Mouse (Mus musculus) frontal cortex, adult 2 months (tissue): ENCODE results near the gene Cox7a2l. TPM values are rescaled to one million over a fixed set of nuclear protein-coding genes. Genes with fewer than 3 reads are reported as not detected.

ENCODE experiments used
- DNase-seq, 2 experiments: peaks; one replicate each; pipeline ENCODE4 v3.0.0; 2022; ENCODE audit warnings: low spot score in 1 of 2; ENCODE audit errors: extremely low spot score in 1 of 2
- polyA plus RNA-seq: library from polyadenylated mRNA; depleted of rRNA; stranded (reverse); fragments of >200 nt; gene quantifications from 2 replicates; pipeline ENCODE4 v1.2.3, GENCODE M21; 2012

The Cox7a2l gene
- polyA plus RNA-seq, 1 experiment, result 285 TPM

GRCm38 (mm10) chr17:83526624-83527532 is 9.7 kb upstream of the Cox7a2l start:
- DNase-seq, result no peak

DNA sequence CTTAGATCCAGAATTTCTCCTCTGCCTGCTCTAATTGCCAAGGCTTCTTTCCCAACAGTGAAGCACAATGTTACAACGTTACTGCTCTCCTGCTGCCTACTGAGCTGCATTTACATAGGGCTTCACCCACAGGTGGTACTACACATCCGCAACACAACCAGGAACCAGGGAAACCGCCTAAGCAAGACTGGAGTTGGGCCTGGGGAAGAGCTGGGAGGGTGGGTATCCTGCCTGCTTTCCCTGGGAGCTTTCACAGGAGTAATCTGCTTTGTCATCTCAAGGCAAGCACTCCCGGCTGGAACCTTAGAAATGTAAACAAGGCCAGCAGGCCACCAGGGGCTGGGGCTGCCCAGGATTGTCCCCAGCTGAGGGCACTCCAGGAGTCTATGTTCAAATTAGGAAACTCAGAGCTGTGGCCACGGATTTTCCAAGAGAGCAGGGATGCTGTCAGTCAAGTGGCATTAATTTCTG is 9.0 kb upstream of the Cox7a2l start:
- DNase-seq, result no peak

DNA sequence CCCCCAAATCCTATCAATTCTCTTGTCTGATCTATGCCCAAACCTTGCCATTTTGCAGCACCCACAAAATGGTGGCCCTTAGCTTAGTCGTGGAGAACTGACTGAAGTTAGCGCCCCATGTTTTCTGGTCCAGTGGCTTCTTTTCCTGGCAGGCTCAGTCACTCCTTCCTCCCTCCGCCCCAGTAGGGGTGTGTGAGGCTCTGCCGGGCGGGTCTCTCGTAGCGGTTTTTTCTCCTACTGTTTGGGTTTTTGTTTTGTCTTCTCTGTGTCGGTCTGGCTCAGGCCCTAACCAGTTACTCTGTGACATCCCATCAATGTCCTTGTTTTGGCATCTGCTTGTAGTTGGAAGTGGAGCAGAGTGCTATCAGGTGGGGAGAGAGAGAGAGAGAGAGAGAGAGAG is 8.5 kb upstream of the Cox7a2l start:
- DNase-seq, result no peak

DNA sequence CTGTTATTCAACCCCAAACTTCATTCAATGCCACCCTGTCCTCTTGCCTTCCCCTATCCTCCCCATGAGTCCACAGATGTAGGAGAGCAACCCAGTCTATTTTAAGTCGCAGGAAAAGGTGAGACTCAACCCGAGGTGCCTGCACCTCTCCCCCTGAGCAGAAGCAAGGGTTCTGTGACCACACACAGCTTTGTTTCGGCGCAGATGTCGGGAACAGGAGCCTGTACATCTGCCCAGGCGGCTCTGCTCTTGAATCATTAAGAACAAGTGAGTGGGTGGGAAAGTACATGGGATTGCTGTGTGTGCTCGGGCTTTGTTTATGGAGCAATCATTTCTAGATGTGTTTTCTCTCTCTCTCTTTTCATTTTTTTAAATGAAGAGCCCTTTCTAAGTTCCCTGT is 7.6 kb upstream of the Cox7a2l start:
- DNase-seq, result no peak

DNA sequence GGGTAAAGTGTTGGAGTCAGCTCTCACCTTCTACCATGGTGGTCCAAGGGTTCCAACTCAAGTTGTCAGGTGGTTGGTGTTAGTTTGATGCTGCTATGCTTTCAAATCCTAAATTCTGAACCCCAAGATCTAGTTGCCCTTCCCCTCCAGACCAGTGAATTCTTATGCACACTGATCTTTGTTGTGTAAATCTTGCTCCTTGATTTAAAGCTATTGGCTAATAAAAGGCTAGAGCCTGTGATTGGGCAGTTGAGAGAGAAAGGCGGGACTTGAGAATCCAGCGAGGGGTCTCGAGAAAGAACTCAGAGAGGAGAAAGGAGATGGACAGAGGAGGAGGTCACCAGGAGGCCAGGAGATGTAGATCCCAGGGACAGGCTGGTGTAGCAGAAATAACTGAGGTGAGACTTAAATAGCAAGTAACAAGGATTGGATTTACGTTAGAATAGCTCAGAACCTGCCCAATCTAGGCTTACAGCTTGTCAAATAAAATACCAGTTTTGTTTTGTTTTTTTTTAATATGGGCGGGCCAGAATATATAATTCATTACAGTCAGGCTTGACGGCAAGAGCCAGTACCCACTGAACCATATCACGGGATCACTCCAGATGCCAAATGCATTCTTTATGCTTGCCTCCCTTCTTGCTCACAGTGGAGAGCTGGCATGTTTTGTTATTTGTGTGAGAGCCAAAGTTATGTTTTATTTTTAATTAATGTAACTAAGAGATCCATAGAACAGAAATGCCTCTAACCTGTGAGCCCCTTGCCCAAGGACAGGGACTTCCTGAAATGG is 5.7 kb upstream of the Cox7a2l start:
- DNase-seq, result no peak

- no peak for DNase-seq
Observed at GRCm38 (mm10) chr17:83521881-83522280, 4.8 kb upstream of the Cox7a2l start.

DNA sequence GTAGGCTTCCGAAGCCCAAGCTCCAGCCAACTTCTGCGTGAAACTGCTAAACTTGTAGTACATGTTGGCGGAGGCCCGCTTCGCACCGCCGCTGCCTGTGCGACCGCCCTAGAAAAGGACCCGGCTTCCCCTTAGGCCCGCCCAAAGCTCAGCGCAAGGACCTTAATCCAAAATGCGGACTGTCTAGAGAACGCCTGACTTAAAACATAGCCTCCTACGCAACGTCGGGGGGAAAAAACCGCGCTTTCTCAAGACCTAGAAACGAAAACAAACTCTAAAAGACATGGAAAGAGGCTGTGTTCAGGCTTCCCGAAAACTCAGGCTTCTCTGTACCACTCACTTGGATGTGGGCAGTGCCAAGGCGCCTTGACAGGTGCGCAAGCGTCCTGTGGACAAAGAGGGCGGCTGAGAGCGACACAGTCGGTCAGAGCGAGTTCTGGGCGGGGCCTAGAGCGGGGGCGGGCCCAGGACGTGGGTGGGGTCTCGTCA is 2.9 kb downstream of the Cox7a2l start:
- peak; percentile 83 to 91 for DNase-seq

DNA sequence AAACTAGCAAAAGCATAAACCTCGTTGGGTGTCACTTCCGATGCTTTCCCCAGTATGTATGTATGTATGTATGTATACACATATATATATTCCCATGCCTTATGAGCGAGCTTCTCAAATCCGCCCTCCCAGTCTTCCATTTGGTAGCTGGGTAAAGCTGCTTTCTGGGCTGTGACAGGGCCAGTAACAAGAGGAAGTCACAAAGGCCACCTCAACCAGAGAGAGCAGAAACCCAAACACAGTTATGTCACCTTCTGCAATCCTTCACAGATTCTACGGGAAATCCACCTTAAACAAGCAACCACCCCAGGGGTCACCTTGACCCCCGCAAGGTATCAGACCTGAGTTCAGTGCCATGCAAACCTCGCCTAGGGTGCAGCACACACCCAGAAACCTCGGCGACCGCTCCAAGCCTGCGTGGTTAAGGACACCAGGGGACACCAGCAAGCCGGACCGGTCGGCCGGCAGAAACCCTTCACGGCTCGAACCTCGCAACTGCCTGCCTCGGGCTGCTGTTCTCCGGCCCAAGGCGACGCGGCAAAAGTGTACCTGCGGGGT is 3.4 kb downstream of the Cox7a2l start:
- no peak for DNase-seq

DNA sequence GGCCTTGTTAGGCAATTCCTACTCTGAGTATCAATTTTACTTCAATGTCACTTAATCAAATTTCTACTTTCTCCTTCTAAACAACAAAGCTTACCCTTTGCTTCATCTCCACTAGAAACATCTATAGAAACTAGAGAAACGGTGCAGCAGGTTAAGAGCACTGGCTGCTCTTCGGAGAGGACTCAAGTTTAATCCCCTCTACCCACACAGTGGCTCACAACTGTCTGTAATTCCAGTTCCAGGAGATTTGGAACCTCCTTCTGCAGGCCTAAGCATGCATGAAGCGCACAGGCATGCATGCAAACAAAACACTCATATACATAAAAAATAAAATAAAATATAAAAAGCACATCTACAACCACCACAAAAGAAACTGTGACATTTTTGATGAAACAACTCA is 5.0 kb downstream of the Cox7a2l start:
- no peak for DNase-seq

DNA sequence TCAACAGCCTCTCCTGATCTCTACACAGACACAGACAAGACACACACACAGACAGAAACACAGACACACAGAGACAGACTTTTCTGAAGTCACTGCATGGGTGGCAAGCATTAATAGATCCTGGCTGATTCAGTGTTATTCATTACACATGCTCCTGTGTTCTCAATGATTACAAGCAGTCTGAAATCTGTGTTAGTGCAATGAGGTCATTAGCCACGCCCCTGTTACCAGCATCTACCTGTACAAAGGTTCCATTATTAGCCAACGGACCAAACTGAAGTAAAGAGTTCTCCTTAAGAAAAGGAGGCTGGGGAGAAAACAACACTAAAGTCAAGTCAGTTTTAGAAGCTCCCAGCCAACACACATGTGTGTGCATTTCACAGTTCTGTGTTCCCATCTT is 13.4 kb downstream of the Cox7a2l start:
- no peak for DNase-seq

GRCm38 (mm10) chr17:83499692-83500091 is 17.4 kb downstream of the Cox7a2l start:
- no peak for DNase-seq

DNA sequence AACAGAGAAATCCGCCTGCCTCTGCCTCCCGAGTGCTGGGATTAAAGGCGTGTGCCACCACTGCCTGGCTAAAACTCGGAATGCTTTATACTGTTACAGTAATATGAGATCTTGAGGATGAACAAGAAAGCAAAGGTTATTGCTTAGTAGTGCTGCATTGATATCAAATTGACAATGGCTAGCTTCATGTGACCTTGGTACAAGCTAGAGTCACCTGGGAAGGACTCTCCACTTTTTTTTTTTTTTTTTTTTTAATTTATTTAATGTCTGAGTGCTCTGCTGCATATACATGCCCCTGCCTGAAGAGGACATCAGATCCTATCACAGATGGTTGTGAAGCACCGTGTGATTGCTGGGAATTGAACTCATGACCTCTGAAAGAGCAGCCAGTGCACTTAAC is 18.2 kb downstream of the Cox7a2l start:
- DNase-seq, result no peak

- DNase-seq, result no peak
Observed at GRCm38 (mm10) chr17:83487762-83488161, 29.4 kb downstream of the Cox7a2l start.

- no peak for DNase-seq
Observed at GRCm38 (mm10) chr17:83483784-83484183, 33.3 kb downstream of the Cox7a2l start.

- DNase-seq, result no peak
Observed at GRCm38 (mm10) chr17:83482817-83483536, 34.2 kb downstream of the Cox7a2l start.

- no peak for DNase-seq
Observed at GRCm38 (mm10) chr17:83481551-83481950, 35.6 kb downstream of the Cox7a2l start.

DNA sequence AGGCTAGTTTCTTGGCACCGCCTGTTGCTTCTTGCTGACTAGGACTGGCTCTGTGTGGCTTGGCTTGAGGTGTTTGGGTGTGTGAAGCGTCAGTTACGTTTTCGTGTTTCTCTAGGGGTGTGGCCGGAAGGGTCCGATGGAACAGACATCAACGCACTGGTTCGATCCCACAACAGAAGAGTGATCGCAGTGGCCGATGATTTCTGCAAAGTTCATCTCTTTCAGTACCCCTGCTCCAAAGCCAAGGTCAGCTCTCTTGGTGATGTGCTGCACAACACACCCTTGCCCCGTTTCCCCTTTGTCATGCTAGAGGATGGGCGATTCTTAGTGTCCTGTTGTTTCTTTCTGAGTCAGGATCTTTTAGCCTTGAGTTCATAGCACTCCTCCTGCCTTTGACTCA is 40.0 kb downstream of the Cox7a2l start:
- no peak for DNase-seq

DNA sequence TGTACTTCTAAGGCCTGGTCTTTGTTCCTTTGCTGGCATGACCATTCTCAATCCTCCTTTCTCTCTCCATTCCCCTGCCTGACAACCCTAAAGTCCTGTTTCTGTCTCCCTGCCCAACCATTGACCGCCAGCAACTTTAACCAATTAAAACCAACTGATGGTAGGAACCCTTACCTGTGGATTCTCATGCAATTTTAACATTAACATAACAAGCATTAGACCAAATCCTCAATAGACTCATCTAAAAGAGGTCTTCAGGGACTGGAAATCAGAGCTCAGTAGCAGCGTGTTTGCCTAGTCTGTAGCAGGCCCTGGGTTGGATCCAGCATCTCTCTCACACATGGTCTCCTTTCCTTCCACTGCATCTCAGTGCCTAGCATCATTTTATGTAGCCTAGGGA is 47.5 kb downstream of the Cox7a2l start:
- DNase-seq, result no peak

DNA sequence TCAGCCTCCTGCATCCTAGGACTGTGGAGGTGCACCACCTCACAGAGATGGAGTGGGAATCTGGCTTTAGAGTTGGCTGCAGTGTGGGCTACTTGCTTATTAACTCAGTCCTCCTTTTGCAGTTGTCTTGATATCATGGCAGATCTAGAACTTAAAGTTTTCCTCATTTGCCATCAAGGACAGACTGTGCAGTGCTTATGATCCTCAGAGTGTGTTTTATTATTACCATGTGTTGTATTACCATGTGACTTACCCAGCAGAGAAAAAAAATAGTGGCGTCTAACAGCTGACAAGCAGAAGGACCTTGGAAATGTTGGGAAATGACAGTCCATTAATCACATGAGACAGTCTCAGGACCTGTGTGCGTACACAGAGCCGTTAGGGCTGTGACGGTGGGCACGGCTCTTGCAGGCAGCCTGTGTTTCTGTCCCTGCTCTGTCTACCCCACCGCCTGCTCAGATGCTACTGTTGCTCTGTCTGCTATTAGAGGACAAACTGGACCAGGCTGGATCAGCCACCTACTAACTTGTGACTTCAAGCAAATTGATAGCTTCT is 50.4 kb downstream of the Cox7a2l start:
- no peak for DNase-seq

- no peak for DNase-seq
Observed at GRCm38 (mm10) chr17:83465969-83466368, 51.2 kb downstream of the Cox7a2l start.
